1 mouse cellular context compared by ENCODE assay signal in genomic region chr17:24415011-24415410, GRCm38 (mm10).
TF ChIP-seq lines count a peak whose summit lies in the region.

No protein-coding gene starts in this region.

TF ChIP-seq in CH12.LX, 34 proteins besides CTCF, POLR2A, EP300 and RAD21 (continued from another document):
- TF ChIP-seq ETS1 (conservative IDR thresholded peaks at IDR 0.05; ENCODE audit: low read depth, low read length) (no peak), ELF1 (IDR thresholded peaks at IDR 0.05; ENCODE audit: low read depth, low read length) (no peak), JUND (conservative IDR thresholded peaks at IDR 0.05; ENCODE audit: low read depth, low read length) (no peak), ZNF384 (IDR thresholded peaks at IDR 0.05; ENCODE audit: low read depth, low read length) (no peak)
